Mouse (Mus musculus): ENCODE measurements around the gene Olfr1366. TPM values are rescaled to one million over a fixed set of nuclear protein-coding genes. Genes with fewer than 3 reads are reported as not detected.

The Olfr1366 gene
- polyA plus RNA-seq, 1 experiment from 2014 or later: not detected

- 85% methylated on average over 5 of the region's 5 CpGs for WGBS
- H3K9ac ChIP-seq: no peak overlapping the region
- H3K4me1 ChIP-seq: no peaks in the 10 kb centered on the region
- no peak overlapping the region for H3K4me2 ChIP-seq
- H3K36me3 ChIP-seq: no peaks in the 10 kb centered on the region
- H3K27me3 ChIP-seq (replicated peaks): no peaks in the 10 kb centered on the region
- H3K4me3 ChIP-seq: no peak overlapping the region
- H3K27ac ChIP-seq (replicated peaks): no peak overlapping the region
- ATAC-seq (ENCODE audit: extremely low read depth, insufficient number of reproducible peaks, low FRiP score, low TSS enrichment): no peak
- no peaks in the 10 kb centered on the region for H3K9me3 ChIP-seq
These were observed 49.8 kb downstream of the Olfr1366 start for GRCm38 (mm10) chr13:21492847-21493246.

GRCm38 (mm10) chr13:21486881-21487280 lies 55.7 kb downstream of the Olfr1366 start:
- no peaks in the 10 kb centered on the region for H3K27me3 ChIP-seq (replicated peaks)
- no peak overlapping the region for H3K9ac ChIP-seq
- ATAC-seq (ENCODE audit: extremely low read depth, insufficient number of reproducible peaks, low FRiP score, low TSS enrichment): no peak
- H3K4me3 ChIP-seq: no peak overlapping the region
- H3K4me1 ChIP-seq: peaks cover 3% of the 10 kb centered on the region; the same call in 1 of the 2 replicates
- H3K27ac ChIP-seq (replicated peaks): no peak overlapping the region
- 84% methylated on average over 1 of the region's 1 CpGs for WGBS
- H3K4me2 ChIP-seq: no peak overlapping the region
- 0 out of 2 replicates have a peak, but pooled peaks cover 8% of the 10 kb centered on the region for H3K9me3 ChIP-seq
- peaks cover 19% of the 10 kb centered on the region for H3K36me3 ChIP-seq

Other genes starting within 250 kb of the Olfr1366 start
- gene Gpx6, start 230.7 kb downstream of the Olfr1366 start, polyA plus RNA-seq (2015; fragmentation: Nextera tagmentation; extraction: Ambion mirVana): not detected in 2 replicates
- not detected in 2 replicates for gene Olfr1367, start 195.9 kb downstream of the Olfr1366 start, polyA plus RNA-seq (2015; fragmentation: Nextera tagmentation; extraction: Ambion mirVana)
- gene Zscan12, start 180.0 kb downstream of the Olfr1366 start, polyA plus RNA-seq (2015; fragmentation: Nextera tagmentation; extraction: Ambion mirVana): 7.1 and 7.7 TPM in 2 replicates
- gene Zkscan3, start 140.1 kb downstream of the Olfr1366 start, polyA plus RNA-seq (2015; fragmentation: Nextera tagmentation; extraction: Ambion mirVana): 61.2 and 72.2 TPM in 2 replicates
- 3.1 and 3.2 TPM in 2 replicates for gene Pgbd1, start 101.8 kb downstream of the Olfr1366 start, polyA plus RNA-seq (2015; fragmentation: Nextera tagmentation; extraction: Ambion mirVana)
- gene Zscan26, start 89.1 kb downstream of the Olfr1366 start, polyA plus RNA-seq (2015; fragmentation: Nextera tagmentation; extraction: Ambion mirVana): 28.0 and 29.7 TPM in 2 replicates
- gene Nkapl, start 74.3 kb downstream of the Olfr1366 start, polyA plus RNA-seq (2015; fragmentation: Nextera tagmentation; extraction: Ambion mirVana): 2.0 and 2.1 TPM in 2 replicates
- gene Zkscan4, start 63.9 kb downstream of the Olfr1366 start, polyA plus RNA-seq (2015; fragmentation: Nextera tagmentation; extraction: Ambion mirVana): 1.4 and 2.0 TPM in 2 replicates
- gene Gm10065, start 63.4 kb downstream of the Olfr1366 start, polyA plus RNA-seq (2015; fragmentation: Nextera tagmentation; extraction: Ambion mirVana): not detected in 2 replicates
- 0.45 and 0.87 TPM in 2 replicates for gene AK157302, start 47.6 kb downstream of the Olfr1366 start, polyA plus RNA-seq (2015; fragmentation: Nextera tagmentation; extraction: Ambion mirVana)
- 14.7 and 20.9 TPM in 2 replicates for gene Gm11273, start 41.4 kb downstream of the Olfr1366 start, polyA plus RNA-seq (2015; fragmentation: Nextera tagmentation; extraction: Ambion mirVana)
- gene Zkscan8, start 11.7 kb downstream of the Olfr1366 start, polyA plus RNA-seq (2015; fragmentation: Nextera tagmentation; extraction: Ambion mirVana): 3.8 and 4.8 TPM in 2 replicates
- gene Olfr1535, start 17.1 kb upstream of the Olfr1366 start, polyA plus RNA-seq (2015; fragmentation: Nextera tagmentation; extraction: Ambion mirVana): not detected in 2 replicates
- gene Olfr1364, start 39.0 kb upstream of the Olfr1366 start, polyA plus RNA-seq (2015; fragmentation: Nextera tagmentation; extraction: Ambion mirVana): not detected in 2 replicates
- not detected in 2 replicates for gene Olfr1362, start 71.2 kb upstream of the Olfr1366 start, polyA plus RNA-seq (2015; fragmentation: Nextera tagmentation; extraction: Ambion mirVana)
- not detected in 2 replicates for gene Olfr11, start 99.7 kb upstream of the Olfr1366 start, polyA plus RNA-seq (2015; fragmentation: Nextera tagmentation; extraction: Ambion mirVana)
- not detected in 2 replicates for gene Olfr1361, start 120.6 kb upstream of the Olfr1366 start, polyA plus RNA-seq (2015; fragmentation: Nextera tagmentation; extraction: Ambion mirVana)
- gene Olfr1360, start 134.6 kb upstream of the Olfr1366 start, polyA plus RNA-seq (2015; fragmentation: Nextera tagmentation; extraction: Ambion mirVana): not detected in 2 replicates
- gene Olfr1359, start 155.3 kb upstream of the Olfr1366 start, polyA plus RNA-seq (2015; fragmentation: Nextera tagmentation; extraction: Ambion mirVana): not detected in 2 replicates
- gene Hist1h2bl, start 173.3 kb upstream of the Olfr1366 start, polyA plus RNA-seq (2015; fragmentation: Nextera tagmentation; extraction: Ambion mirVana): 1.9 TPM in 1 of 2 replicates, not detected in the other
- gene Hist1h2ai, start 173.6 kb upstream of the Olfr1366 start, polyA plus RNA-seq (2015; fragmentation: Nextera tagmentation; extraction: Ambion mirVana): 9.8 and 10.5 TPM in 2 replicates
- gene Hist1h3h, start 174.9 kb upstream of the Olfr1366 start, polyA plus RNA-seq (2015; fragmentation: Nextera tagmentation; extraction: Ambion mirVana): 0.62 and 2.3 TPM in 2 replicates
- 1.5 TPM in 2 replicates for gene Hist1h2bm, start 179.2 kb upstream of the Olfr1366 start, polyA plus RNA-seq (2015; fragmentation: Nextera tagmentation; extraction: Ambion mirVana)
- 0.45 and 0.96 TPM in 2 replicates for gene Hist1h4j, start 192.3 kb upstream of the Olfr1366 start, polyA plus RNA-seq (2015; fragmentation: Nextera tagmentation; extraction: Ambion mirVana)
- 1.3 TPM in 1 of 2 replicates, not detected in the other for gene Hist1h4k, start 207.7 kb upstream of the Olfr1366 start, polyA plus RNA-seq (2015; fragmentation: Nextera tagmentation; extraction: Ambion mirVana)
- gene Hist1h2ak, start 211.0 kb upstream of the Olfr1366 start, polyA plus RNA-seq (2015; fragmentation: Nextera tagmentation; extraction: Ambion mirVana): 9.5 and 15.8 TPM in 2 replicates
- 1.4 and 3.5 TPM in 2 replicates for gene Hist1h2bn, start 211.3 kb upstream of the Olfr1366 start, polyA plus RNA-seq (2015; fragmentation: Nextera tagmentation; extraction: Ambion mirVana)
- 13.1 and 13.2 TPM in 2 replicates for gene Hist1h1b, start 237.8 kb upstream of the Olfr1366 start, polyA plus RNA-seq (2015; fragmentation: Nextera tagmentation; extraction: Ambion mirVana)
- gene Hist1h3i, start 240.6 kb upstream of the Olfr1366 start, polyA plus RNA-seq (2015; fragmentation: Nextera tagmentation; extraction: Ambion mirVana): 63.6 and 66.6 TPM in 2 replicates
- 1.2 and 6.6 TPM in 2 replicates for gene Hist1h2an, start 244.4 kb upstream of the Olfr1366 start, polyA plus RNA-seq (2015; fragmentation: Nextera tagmentation; extraction: Ambion mirVana)
- 0.37 and 0.49 TPM in 2 replicates for gene Hist1h2bp, start 244.7 kb upstream of the Olfr1366 start, polyA plus RNA-seq (2015; fragmentation: Nextera tagmentation; extraction: Ambion mirVana)

All from heart, embryonic 13.5 days (tissue).